Mouse (Mus musculus) midbrain, embryonic 13.5 days (tissue): ENCODE measurements around the gene Fam234b. TPM values are rescaled to one million over a fixed set of nuclear protein-coding genes. Genes with fewer than 3 reads are reported as not detected.

Experiments
- ATAC-seq: fragments of 200-750 bp; cut with Nextera tagmentation; 2 replicates; pipeline ENCODE4 v1.8.0; 2017; ENCODE audit warnings: mild to moderate bottlenecking, moderate TSS enrichment, moderate library complexity
- H3K27ac ChIP-seq: fragments of 300-500 bp; sonication (generic); 2 replicates; pipeline ENCODE4 v1.5.1; 2015; ENCODE audit warnings: inconsistent platforms, mild to moderate bottlenecking, moderate library complexity
- H3K27me3 ChIP-seq: fragments of 300-500 bp; sonication (generic); 2 replicates; pipeline ENCODE4 v1.6.1; 2015; ENCODE audit warnings: mild to moderate bottlenecking, inconsistent platforms
- H3K36me3 ChIP-seq: fragments of 300-500 bp; sonication (generic); 2 replicates; pipeline ENCODE4 v1.6.1; 2015; ENCODE audit warnings: mild to moderate bottlenecking, inconsistent platforms
- H3K4me1 ChIP-seq: fragments of 300-500 bp; sonication (generic); replicated peaks from 2 replicates; pipeline ENCODE4 v1.6.1; 2015; ENCODE audit warnings: inconsistent platforms
- H3K4me2 ChIP-seq: fragments of 300-500 bp; sonication (generic); replicated peaks from 2 replicates; pipeline ENCODE4 v1.6.1; 2015; ENCODE audit warnings: moderate library complexity, mild to moderate bottlenecking, inconsistent platforms
- H3K4me3 ChIP-seq: fragments of 300-500 bp; sonication (generic); replicated peaks from 2 replicates; pipeline ENCODE4 v1.5.1; 2015; ENCODE audit warnings: mild to moderate bottlenecking, inconsistent platforms
- H3K9ac ChIP-seq: fragments of 300-500 bp; sonication (generic); replicated peaks from 2 replicates; pipeline ENCODE4 v1.6.1; 2015; ENCODE audit warnings: mild to moderate bottlenecking, inconsistent platforms
- H3K9me3 ChIP-seq: fragments of 300-500 bp; sonication (generic); 2 replicates; pipeline ENCODE4 v1.6.1; 2016; ENCODE audit warnings: mild to moderate bottlenecking, inconsistent platforms
- WGBS: fragments of 180-500 bp; shearing (Covaris S2); methylation state at CpG from one replicate; pipeline ENCODE4 v1.1.7; 2015; 5-methylcytosine and 5-hydroxymethylcytosine counted together
- polyA plus RNA-seq: library from polyadenylated mRNA; unstranded; fragments of >200 nt; fragmentation: Nextera tagmentation; extraction: Ambion mirVana; gene quantifications from 2 replicates; pipeline ENCODE4 v1.2.1, GENCODE M21; 2015

The Fam234b gene
- polyA plus RNA-seq, 1 experiment from 2014 or later: 67.0 TPM

GRCm38 (mm10) chr6:135165191-135165590 is 32.6 kb upstream of the Fam234b start:
- no peaks in the 10 kb centered on the region for H3K36me3 ChIP-seq
- H3K4me1 ChIP-seq: peaks cover 10% of the 10 kb centered on the region
- H3K4me3 ChIP-seq: no peak overlapping the region
- ATAC-seq: no peak
- no peak overlapping the region for H3K4me2 ChIP-seq
- H3K27ac ChIP-seq: no peak overlapping the region
- no peaks in the 10 kb centered on the region for H3K9me3 ChIP-seq
- H3K27me3 ChIP-seq: peaks cover 23% of the 10 kb centered on the region
- 89% methylated on average over 3 of the region's 3 CpGs for WGBS
- no peak overlapping the region for H3K9ac ChIP-seq

DNA sequence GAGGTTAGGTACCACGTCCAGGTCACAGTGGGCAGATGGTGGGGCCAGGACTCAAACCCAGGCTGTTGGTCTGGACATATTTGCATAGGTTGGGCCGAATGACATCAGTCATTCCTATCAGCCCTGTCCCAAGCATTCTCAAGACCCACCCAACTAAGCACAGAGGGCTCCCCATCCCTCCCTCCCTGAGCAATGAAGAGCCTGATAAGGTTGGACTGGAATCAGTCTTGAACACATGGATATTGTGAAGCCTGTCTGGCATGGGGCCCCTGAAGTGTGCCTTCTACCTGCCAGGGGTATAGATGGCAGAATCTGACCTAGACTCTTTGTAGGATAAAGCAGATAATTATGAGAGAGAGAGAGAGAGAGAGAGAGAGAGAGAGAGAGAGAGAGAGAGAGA is 32.1 kb upstream of the Fam234b start:
- no peaks in the 10 kb centered on the region for H3K9me3 ChIP-seq
- H3K4me1 ChIP-seq: peaks cover 10% of the 10 kb centered on the region
- H3K4me3 ChIP-seq: no peak overlapping the region
- 88% methylated on average over 2 of the region's 2 CpGs for WGBS
- ATAC-seq: no peak
- H3K27ac ChIP-seq: no peak overlapping the region
- no peaks in the 10 kb centered on the region for H3K36me3 ChIP-seq
- H3K4me2 ChIP-seq: no peak overlapping the region
- peaks cover 23% of the 10 kb centered on the region for H3K27me3 ChIP-seq
- H3K9ac ChIP-seq: no peak overlapping the region

- no peak for ATAC-seq
- Histone ChIP-seq H3K36me3 (no peaks in the 10 kb centered on the region), H3K4me2 (no peak overlapping the region), H3K4me1 (peaks cover 10% of the 10 kb centered on the region), H3K27ac (no peak overlapping the region), H3K27me3 (peaks cover 23% of the 10 kb centered on the region), H3K4me3 (no peak overlapping the region), H3K9me3 (no peaks in the 10 kb centered on the region), H3K9ac (no peak overlapping the region)
- WGBS: 89% methylated on average over 3 of the region's 3 CpGs
Observed at GRCm38 (mm10) chr6:135166262-135166661, 31.5 kb upstream of the Fam234b start.

- Histone ChIP-seq H3K27me3 (peaks cover 23% of the 10 kb centered on the region), H3K27ac (no peak overlapping the region), H3K4me1 (peaks cover 10% of the 10 kb centered on the region), H3K9me3 (no peaks in the 10 kb centered on the region), H3K4me3 (no peak overlapping the region), H3K4me2 (no peak overlapping the region), H3K9ac (no peak overlapping the region), H3K36me3 (no peaks in the 10 kb centered on the region)
- WGBS: 42% methylated on average over 5 of the region's 5 CpGs
- ATAC-seq: no peak
Observed at GRCm38 (mm10) chr6:135166712-135167111, 31.1 kb upstream of the Fam234b start.

- H3K4me2 ChIP-seq: peak overlapping the region; percentile 84
- no peak overlapping the region for H3K27ac ChIP-seq
- ATAC-seq: peak; percentile 92
- peaks cover 10% of the 10 kb centered on the region for H3K4me1 ChIP-seq
- no peaks in the 10 kb centered on the region for H3K36me3 ChIP-seq
- WGBS: 5% methylated on average over 46 of the region's 46 CpGs
- peak overlapping the region; percentile 66 for H3K9ac ChIP-seq
- peak overlapping the region; percentile 51 for H3K4me3 ChIP-seq
- H3K9me3 ChIP-seq: no peaks in the 10 kb centered on the region
- H3K27me3 ChIP-seq: peaks cover 23% of the 10 kb centered on the region
Observed at GRCm38 (mm10) chr6:135167380-135168311, 30.1 kb upstream of the Fam234b start.

DNA sequence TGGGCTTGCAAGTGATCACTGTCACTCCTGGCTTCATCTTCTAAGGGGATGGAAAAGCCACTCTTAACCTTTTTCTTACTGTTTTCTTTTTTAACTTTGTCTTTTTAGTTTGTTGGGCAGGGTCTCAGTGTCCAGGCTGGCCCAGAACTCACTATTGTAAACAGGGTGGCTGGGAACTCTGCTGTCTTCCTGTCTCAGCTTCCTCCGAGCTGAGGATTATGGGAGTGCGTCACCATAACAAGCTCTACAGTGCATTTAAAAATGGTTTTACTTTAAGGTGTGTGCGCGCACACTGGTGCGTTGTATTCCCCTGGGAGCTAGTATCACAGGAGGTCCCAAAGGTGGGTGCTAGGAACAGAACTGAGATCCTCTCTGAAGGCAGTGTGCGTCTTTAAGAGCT is 29.3 kb upstream of the Fam234b start:
- Histone ChIP-seq H3K36me3 (no peaks in the 10 kb centered on the region), H3K27me3 (peaks cover 23% of the 10 kb centered on the region), H3K9ac (peak overlapping the region; percentile 66), H3K4me1 (peaks cover 10% of the 10 kb centered on the region), H3K4me2 (peak overlapping the region; percentile 84), H3K27ac (no peak overlapping the region), H3K9me3 (no peaks in the 10 kb centered on the region), H3K4me3 (peak overlapping the region; percentile 51)
- WGBS: 76% methylated on average over 6 of the region's 6 CpGs
- no peak; the same call in 1 of the 2 replicates for ATAC-seq

- H3K4me2 ChIP-seq: no peak overlapping the region
- no peaks in the 10 kb centered on the region for H3K36me3 ChIP-seq
- 89% methylated on average over 3 of the region's 3 CpGs for WGBS
- no peak overlapping the region for H3K4me3 ChIP-seq
- H3K27ac ChIP-seq: no peak overlapping the region
- peaks cover 23% of the 10 kb centered on the region for H3K27me3 ChIP-seq
- peaks cover 10% of the 10 kb centered on the region for H3K4me1 ChIP-seq
- H3K9ac ChIP-seq: no peak overlapping the region
- ATAC-seq: no peak
- H3K9me3 ChIP-seq: no peaks in the 10 kb centered on the region
Observed at GRCm38 (mm10) chr6:135169246-135169645, 28.5 kb upstream of the Fam234b start.

DNA sequence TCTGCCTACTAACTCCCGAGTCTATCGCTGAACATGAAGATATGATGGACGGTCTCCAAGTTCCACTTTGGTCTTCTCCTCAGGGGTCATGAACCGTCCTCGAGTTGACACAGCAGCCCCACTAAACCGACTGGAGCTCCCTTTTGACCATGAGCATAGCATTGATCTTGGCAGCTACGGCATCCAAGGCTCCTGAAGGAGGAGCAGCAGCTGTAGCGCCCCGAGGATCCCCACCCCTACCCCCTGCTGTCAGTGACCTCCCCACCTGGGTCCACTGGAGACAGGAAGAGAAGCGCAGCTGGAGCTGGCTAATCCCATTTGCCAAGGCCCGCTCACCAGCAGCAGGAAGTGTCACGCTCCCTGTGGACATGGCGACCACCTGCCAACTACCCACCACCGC is 26.0 kb upstream of the Fam234b start:
- H3K4me2 ChIP-seq: no peak overlapping the region
- WGBS: 65% methylated on average over 14 of the region's 14 CpGs
- peaks cover 10% of the 10 kb centered on the region for H3K4me1 ChIP-seq
- H3K27ac ChIP-seq: no peak overlapping the region
- ATAC-seq: no peak
- no peaks in the 10 kb centered on the region for H3K9me3 ChIP-seq
- no peaks in the 10 kb centered on the region for H3K36me3 ChIP-seq
- H3K27me3 ChIP-seq: peaks cover 11% of the 10 kb centered on the region
- H3K9ac ChIP-seq: no peak overlapping the region
- H3K4me3 ChIP-seq: no peak overlapping the region

GRCm38 (mm10) chr6:135175014-135175413 is 22.8 kb upstream of the Fam234b start:
- H3K9me3 ChIP-seq: no peaks in the 10 kb centered on the region
- no peak overlapping the region for H3K4me3 ChIP-seq
- H3K27ac ChIP-seq: no peak overlapping the region
- H3K9ac ChIP-seq: no peak overlapping the region
- ATAC-seq: no peak
- H3K36me3 ChIP-seq: no peaks in the 10 kb centered on the region
- 94% methylated on average over 1 of the region's 1 CpGs for WGBS
- H3K4me2 ChIP-seq: no peak overlapping the region
- H3K4me1 ChIP-seq: no peaks in the 10 kb centered on the region
- H3K27me3 ChIP-seq: peaks cover 3% of the 10 kb centered on the region; the same call in 1 of the 2 replicates

- H3K4me2 ChIP-seq: no peak overlapping the region
- no peak overlapping the region for H3K27ac ChIP-seq
- H3K4me1 ChIP-seq: no peaks in the 10 kb centered on the region
- no peak for ATAC-seq
- H3K27me3 ChIP-seq: peaks cover 9% of the 10 kb centered on the region; the same call in 1 of the 2 replicates
- H3K4me3 ChIP-seq: no peak overlapping the region
- no peaks in the 10 kb centered on the region for H3K9me3 ChIP-seq
- H3K9ac ChIP-seq: no peak overlapping the region
- no peaks in the 10 kb centered on the region for H3K36me3 ChIP-seq
Observed at GRCm38 (mm10) chr6:135177271-135177670, 20.5 kb upstream of the Fam234b start.

GRCm38 (mm10) chr6:135178599-135178998 is 19.2 kb upstream of the Fam234b start:
- H3K4me2 ChIP-seq: no peak overlapping the region
- no peak for ATAC-seq
- H3K4me1 ChIP-seq: no peaks in the 10 kb centered on the region
- no peak overlapping the region for H3K4me3 ChIP-seq
- WGBS: 54% methylated on average over 3 of the region's 3 CpGs
- H3K27me3 ChIP-seq: peaks cover 9% of the 10 kb centered on the region; the same call in 1 of the 2 replicates
- no peak overlapping the region for H3K9ac ChIP-seq
- H3K9me3 ChIP-seq: no peaks in the 10 kb centered on the region
- no peaks in the 10 kb centered on the region for H3K36me3 ChIP-seq
- H3K27ac ChIP-seq: no peak overlapping the region

GRCm38 (mm10) chr6:135182925-135183324 is 14.9 kb upstream of the Fam234b start:
- Histone ChIP-seq H3K27ac (no peak overlapping the region), H3K9me3 (no peaks in the 10 kb centered on the region), H3K4me2 (no peak overlapping the region), H3K4me1 (no peaks in the 10 kb centered on the region), H3K9ac (no peak overlapping the region), H3K4me3 (no peak overlapping the region), H3K27me3 (peaks cover 9% of the 10 kb centered on the region; the same call in 1 of the 2 replicates), H3K36me3 (no peaks in the 10 kb centered on the region)
- WGBS: 63% methylated on average over 5 of the region's 5 CpGs
- ATAC-seq: no peak
